Mouse (Mus musculus): ENCODE results near the gene Kif2c. TPM values are rescaled to one million over a fixed set of nuclear protein-coding genes. Genes with fewer than 3 reads are reported as not detected.

Gene Kif2c
- polyA plus RNA-seq, 1 experiment from 2014 or later: 57.3 TPM

DNA sequence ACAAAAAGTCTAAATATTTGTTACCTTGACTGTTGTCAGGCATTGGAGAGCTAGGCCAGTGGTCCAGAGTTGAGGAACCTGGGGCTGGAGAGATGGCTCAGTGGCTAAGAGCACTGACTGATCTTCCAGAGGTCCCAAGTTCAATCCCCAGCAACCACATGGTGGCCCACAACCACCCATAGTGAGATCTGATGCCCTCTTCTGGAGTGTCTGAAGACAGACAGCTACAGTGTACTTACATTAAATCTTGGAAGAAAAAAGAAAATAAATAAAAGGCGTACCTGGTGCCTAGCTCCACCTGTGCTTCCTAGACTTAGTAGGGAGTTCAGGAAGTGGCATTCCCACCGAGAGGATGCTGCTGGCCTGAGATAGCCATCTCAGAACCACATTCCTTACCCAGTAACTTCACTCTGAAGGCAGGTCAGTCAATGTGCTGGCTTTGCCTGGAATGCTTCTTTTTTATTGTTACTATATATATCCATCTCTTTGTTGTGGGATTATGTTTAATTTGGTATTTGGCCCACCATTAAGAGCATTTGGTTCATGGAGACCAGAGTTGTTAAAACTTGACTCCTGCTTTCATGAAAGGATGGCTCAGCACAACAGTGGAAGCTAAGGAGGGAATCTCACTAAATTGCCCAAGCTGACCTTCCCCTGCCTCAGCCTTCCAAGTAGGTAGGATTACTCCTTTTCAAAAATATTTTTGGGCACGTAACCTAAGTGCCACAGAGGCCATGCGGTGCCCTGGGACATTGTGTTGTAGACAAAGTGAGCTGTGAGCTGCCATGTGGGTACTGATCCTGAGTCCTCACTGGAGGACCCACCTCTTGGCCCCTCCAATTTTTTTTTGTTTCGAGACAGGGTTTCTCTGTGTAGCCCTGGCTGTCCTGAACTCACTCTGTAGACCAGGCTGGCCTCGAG is 32.9 kb downstream of the Kif2c start:
- H3K4me2 ChIP-seq: no peak overlapping the region
- 0 out of 2 replicates have a peak, but pooled peaks have one; percentile 8 for ATAC-seq (replicated peaks; ENCODE audit: low FRiP score)

GRCm38 (mm10) chr4:117148815-117149214 is 33.6 kb downstream of the Kif2c start:
- Histone ChIP-seq H3K4me2 (no peak overlapping the region), H3K27me3 (replicated peaks; ENCODE audit: control insufficient read depth, insufficient read depth, low read length) (no peaks in the 10 kb centered on the region), H3K4me3 (ENCODE audit: low read depth, low read length) (no peak overlapping the region), H3K9me3 (ENCODE audit: control insufficient read depth, low read length) (no peaks in the 10 kb centered on the region), H3K27ac (ENCODE audit: low read depth, low read length) (peak overlapping the region; percentile 1; the same call in 1 of the 2 replicates), H3K9ac (ENCODE audit: low read depth, low read length) (no peak overlapping the region), H3K4me1 (replicated peaks; ENCODE audit: control insufficient read depth, insufficient read depth, low read length) (peaks cover 14% of the 10 kb centered on the region), H3K36me3 (ENCODE audit: control insufficient read depth, insufficient read depth, low read length) (peaks cover 36% of the 10 kb centered on the region)
- DNase-seq (ENCODE audit: low spot score): peak; percentile 54
- 0 out of 2 replicates have a peak, but pooled peaks have one; percentile 13 for ATAC-seq (replicated peaks; ENCODE audit: low FRiP score)
- 70% methylated on average over 24 of the region's 24 CpGs for WGBS

More for the DNA sequence above, 32.9 kb downstream of the Kif2c start:
- H3K27ac ChIP-seq (ENCODE audit: low read depth, low read length): 0 out of 2 replicates have a peak overlapping the region, but pooled peaks have one; percentile 1
- no peaks in the 10 kb centered on the region for H3K9me3 ChIP-seq (ENCODE audit: control insufficient read depth, low read length)
- H3K4me1 ChIP-seq (replicated peaks; ENCODE audit: control insufficient read depth, insufficient read depth, low read length): peaks cover 22% of the 10 kb centered on the region
- DNase-seq (ENCODE audit: low spot score): no peak
- H3K9ac ChIP-seq (ENCODE audit: low read depth, low read length): no peak overlapping the region
- no peaks in the 10 kb centered on the region for H3K27me3 ChIP-seq (replicated peaks; ENCODE audit: control insufficient read depth, insufficient read depth, low read length)
- no peak overlapping the region for H3K4me3 ChIP-seq (ENCODE audit: low read depth, low read length)
- 59% methylated on average over 6 of the region's 6 CpGs for WGBS
- peaks cover 44% of the 10 kb centered on the region for H3K36me3 ChIP-seq (ENCODE audit: control insufficient read depth, insufficient read depth, low read length)

DNA sequence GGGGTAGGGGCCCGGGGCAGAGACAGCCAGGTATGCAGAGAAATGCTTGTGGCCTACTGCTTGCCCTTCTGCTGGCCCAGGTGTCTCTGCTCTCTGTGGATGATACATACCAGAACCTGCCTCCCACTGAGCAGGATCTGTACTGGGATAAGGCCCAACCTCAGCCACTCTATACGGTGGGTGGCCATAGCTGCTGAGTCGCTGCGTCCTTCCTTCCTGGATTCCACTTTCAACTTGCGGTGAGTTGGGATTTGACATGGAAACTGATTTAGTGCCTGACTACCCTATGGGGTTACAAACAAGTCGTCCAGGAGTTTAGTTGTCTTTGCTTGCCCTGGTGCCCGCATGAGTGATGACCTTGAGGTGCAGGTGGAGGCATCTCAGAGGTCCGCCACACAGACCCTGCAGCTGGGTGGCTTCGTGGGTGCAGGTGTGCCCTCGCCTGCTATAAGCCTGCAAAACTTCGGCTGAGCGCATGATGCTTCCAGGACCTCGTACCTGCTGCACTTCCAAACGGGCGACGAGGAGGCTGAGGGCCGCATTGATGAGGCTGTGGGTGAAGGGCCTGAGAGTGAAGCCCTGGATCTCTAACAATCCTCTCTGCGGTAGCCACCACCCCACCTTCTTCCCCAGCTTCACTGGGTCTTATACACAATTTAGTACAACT is 34.3 kb downstream of the Kif2c start:
- Histone ChIP-seq H3K4me1 (replicated peaks; ENCODE audit: control insufficient read depth, insufficient read depth, low read length) (peaks cover 8% of the 10 kb centered on the region), H3K4me3 (ENCODE audit: low read depth, low read length) (no peak overlapping the region), H3K27ac (ENCODE audit: low read depth, low read length) (peak overlapping the region; percentile 32), H3K4me2 (no peak overlapping the region), H3K27me3 (replicated peaks; ENCODE audit: control insufficient read depth, insufficient read depth, low read length) (no peaks in the 10 kb centered on the region), H3K36me3 (ENCODE audit: control insufficient read depth, insufficient read depth, low read length) (peaks cover 30% of the 10 kb centered on the region), H3K9me3 (ENCODE audit: control insufficient read depth, low read length) (no peaks in the 10 kb centered on the region), H3K9ac (ENCODE audit: low read depth, low read length) (no peak overlapping the region)
- ATAC-seq (replicated peaks; ENCODE audit: low FRiP score) (no peak), DNase-seq (ENCODE audit: low spot score) (no peak)
- 80% methylated on average over 18 of the region's 18 CpGs for WGBS

- no peak overlapping the region for H3K4me2 ChIP-seq
- 32% methylated on average over 15 of the region's 15 CpGs for WGBS
- no peak overlapping the region for H3K4me3 ChIP-seq (ENCODE audit: low read depth, low read length)
- DNase-seq (ENCODE audit: low spot score) (peak; percentile 79), ATAC-seq (replicated peaks; ENCODE audit: low FRiP score) (peak; percentile 42; the same call in 1 of the 2 replicates)
- H3K27me3 ChIP-seq (replicated peaks; ENCODE audit: control insufficient read depth, insufficient read depth, low read length): no peaks in the 10 kb centered on the region
- H3K27ac ChIP-seq (ENCODE audit: low read depth, low read length): no peak overlapping the region
- peaks cover 13% of the 10 kb centered on the region for H3K36me3 ChIP-seq (ENCODE audit: control insufficient read depth, insufficient read depth, low read length)
- H3K9me3 ChIP-seq (ENCODE audit: control insufficient read depth, low read length): no peaks in the 10 kb centered on the region
- no peaks in the 10 kb centered on the region for H3K4me1 ChIP-seq (replicated peaks; ENCODE audit: control insufficient read depth, insufficient read depth, low read length)
- H3K9ac ChIP-seq (ENCODE audit: low read depth, low read length): no peak overlapping the region
These were observed 36.3 kb downstream of the Kif2c start for GRCm38 (mm10) chr4:117146176-117146575.

DNA sequence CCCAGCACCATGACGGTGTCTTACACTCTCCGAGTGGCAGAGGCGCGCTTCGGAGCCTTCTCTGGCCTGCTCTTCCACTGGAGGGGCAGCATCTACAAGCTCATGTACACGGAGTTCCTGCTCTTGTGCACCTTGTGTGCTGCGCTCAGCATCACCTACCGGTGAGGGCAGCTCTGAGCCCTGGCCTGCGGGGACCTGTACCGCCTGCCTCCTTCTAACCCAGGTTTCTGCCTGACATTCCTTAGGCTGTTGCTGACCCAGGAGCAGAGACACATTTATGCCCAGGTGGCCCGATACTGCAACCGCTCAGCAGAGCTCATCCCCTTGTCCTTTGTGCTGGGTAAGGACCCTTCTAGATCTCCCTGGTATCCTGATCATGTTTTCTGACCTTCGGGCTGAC is 37.2 kb downstream of the Kif2c start:
- 88% methylated on average over 13 of the region's 13 CpGs for WGBS
- Histone ChIP-seq H3K9me3 (ENCODE audit: control insufficient read depth, low read length) (no peaks in the 10 kb centered on the region), H3K9ac (ENCODE audit: low read depth, low read length) (no peak overlapping the region), H3K36me3 (ENCODE audit: control insufficient read depth, insufficient read depth, low read length) (peaks cover 5% of the 10 kb centered on the region; the same call in 1 of the 2 replicates), H3K27me3 (replicated peaks; ENCODE audit: control insufficient read depth, insufficient read depth, low read length) (no peaks in the 10 kb centered on the region), H3K4me2 (no peak overlapping the region), H3K4me1 (replicated peaks; ENCODE audit: control insufficient read depth, insufficient read depth, low read length) (no peaks in the 10 kb centered on the region), H3K4me3 (ENCODE audit: low read depth, low read length) (no peak overlapping the region), H3K27ac (ENCODE audit: low read depth, low read length) (no peak overlapping the region)
- DNase-seq (ENCODE audit: low spot score) (no peak), ATAC-seq (replicated peaks; ENCODE audit: low FRiP score) (no peak)

- no peak overlapping the region for H3K27ac ChIP-seq (ENCODE audit: low read depth, low read length)
- H3K4me3 ChIP-seq (ENCODE audit: low read depth, low read length): no peak overlapping the region
- H3K9ac ChIP-seq (ENCODE audit: low read depth, low read length): no peak overlapping the region
- DNase-seq (ENCODE audit: low spot score): no peak
- no peaks in the 10 kb centered on the region for H3K27me3 ChIP-seq (replicated peaks; ENCODE audit: control insufficient read depth, insufficient read depth, low read length)
- H3K4me2 ChIP-seq: no peak overlapping the region
- H3K9me3 ChIP-seq (ENCODE audit: control insufficient read depth, low read length): no peaks in the 10 kb centered on the region
- H3K4me1 ChIP-seq (replicated peaks; ENCODE audit: control insufficient read depth, insufficient read depth, low read length): 0 out of 2 replicates have a peak, but pooled peaks cover 4% of the 10 kb centered on the region
- WGBS: 53% methylated on average over 7 of the region's 7 CpGs
- no peaks in the 10 kb centered on the region for H3K36me3 ChIP-seq (ENCODE audit: control insufficient read depth, insufficient read depth, low read length)
- ATAC-seq (replicated peaks; ENCODE audit: low FRiP score): no peak
These were observed 39.4 kb downstream of the Kif2c start for GRCm38 (mm10) chr4:117143023-117143422.

- H3K4me2 ChIP-seq: no peak overlapping the region
- no peak for ATAC-seq (replicated peaks; ENCODE audit: low FRiP score)
- H3K27ac ChIP-seq (ENCODE audit: low read depth, low read length): no peak overlapping the region
- no peaks in the 10 kb centered on the region for H3K27me3 ChIP-seq (replicated peaks; ENCODE audit: control insufficient read depth, insufficient read depth, low read length)
- H3K36me3 ChIP-seq (ENCODE audit: control insufficient read depth, insufficient read depth, low read length): no peaks in the 10 kb centered on the region
- no peak overlapping the region for H3K4me3 ChIP-seq (ENCODE audit: low read depth, low read length)
- H3K9ac ChIP-seq (ENCODE audit: low read depth, low read length): no peak overlapping the region
- peaks cover 15% of the 10 kb centered on the region for H3K4me1 ChIP-seq (replicated peaks; ENCODE audit: control insufficient read depth, insufficient read depth, low read length)
- WGBS: 44% methylated on average over 4 of the region's 4 CpGs
- no peaks in the 10 kb centered on the region for H3K9me3 ChIP-seq (ENCODE audit: control insufficient read depth, low read length)
- DNase-seq (ENCODE audit: low spot score): no peak
These were observed 41.8 kb downstream of the Kif2c start for GRCm38 (mm10) chr4:117140613-117141012.

GRCm38 (mm10) chr4:117139217-117139612 is 43.2 kb downstream of the Kif2c start:
- H3K9ac ChIP-seq (ENCODE audit: low read depth, low read length): no peak overlapping the region
- H3K4me1 ChIP-seq (replicated peaks; ENCODE audit: control insufficient read depth, insufficient read depth, low read length): peaks cover 21% of the 10 kb centered on the region
- H3K9me3 ChIP-seq (ENCODE audit: control insufficient read depth, low read length): no peaks in the 10 kb centered on the region
- no peaks in the 10 kb centered on the region for H3K36me3 ChIP-seq (ENCODE audit: control insufficient read depth, insufficient read depth, low read length)
- H3K4me2 ChIP-seq: 0 out of 2 replicates have a peak overlapping the region, but pooled peaks have one; percentile 7
- H3K27me3 ChIP-seq (replicated peaks; ENCODE audit: control insufficient read depth, insufficient read depth, low read length): no peaks in the 10 kb centered on the region
- WGBS: 5% methylated on average over 2 of the region's 2 CpGs
- H3K27ac ChIP-seq (ENCODE audit: low read depth, low read length): no peak overlapping the region
- DNase-seq (ENCODE audit: low spot score) (no peak), ATAC-seq (replicated peaks; ENCODE audit: low FRiP score) (0 out of 2 replicates have a peak, but pooled peaks have one; percentile 38)
- no peak overlapping the region for H3K4me3 ChIP-seq (ENCODE audit: low read depth, low read length)
